Mouse (Mus musculus): ENCODE measurements at regions not wholly inside any gene's neighbourhood (a gene's known extent, or its start where the extent isn't known, plus 50 kb on each side); places are given as distances from the start of the nearest gene placed in this dataset.

DNA sequence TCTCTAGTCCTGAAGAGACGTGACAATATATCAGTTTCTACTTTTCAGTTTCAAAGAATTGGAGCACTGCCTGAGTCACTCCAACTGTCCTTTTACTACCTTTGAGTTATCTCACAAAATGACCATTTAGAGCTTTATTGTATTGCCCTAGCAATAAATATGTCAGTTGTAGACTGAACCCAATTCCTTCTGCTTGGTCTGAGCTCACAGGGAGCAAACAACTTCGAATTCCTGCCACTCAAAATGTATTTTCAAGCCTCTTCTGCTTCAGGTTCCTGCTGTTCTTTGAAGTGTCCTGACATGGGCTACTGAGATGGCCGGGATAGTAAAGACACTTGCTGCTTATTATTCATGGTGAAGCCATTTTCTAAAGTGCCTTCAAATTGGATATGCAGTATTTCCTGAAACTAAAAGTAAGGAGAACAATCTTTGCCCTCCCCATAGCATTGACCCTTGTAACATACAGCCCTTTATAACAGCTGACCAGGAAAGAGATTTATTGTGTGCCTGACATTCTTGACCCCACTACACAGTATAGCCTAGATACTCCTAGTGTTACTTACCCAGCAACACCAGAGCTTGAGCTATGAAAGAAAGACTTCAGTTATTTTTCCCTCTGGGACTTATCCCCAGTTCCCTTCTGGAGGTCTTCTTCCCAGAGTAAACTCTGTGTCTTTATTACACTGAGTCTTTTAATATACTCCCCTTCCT lies 460.9 kb downstream of the Nsun3 start:
- Histone ChIP-seq H3K4me1 (ENCODE audit: control insufficient read depth, insufficient read depth, low read length) (no peaks in the 10 kb centered on the region), H3K27ac (ENCODE audit: low read length) (no peak overlapping the region), H3K4me2 (ENCODE audit: low read depth, low read length) (no peak overlapping the region), H3K9me3 (ENCODE audit: control insufficient read depth, low read length) (no peaks in the 10 kb centered on the region), H3K27me3 (replicated peaks; ENCODE audit: control insufficient read depth, insufficient read depth, low read length) (no peaks in the 10 kb centered on the region), H3K9ac (ENCODE audit: low read depth, low read length) (no peak overlapping the region), H3K36me3 (ENCODE audit: control insufficient read depth, insufficient read depth, low read length) (no peaks in the 10 kb centered on the region), H3K4me3 (ENCODE audit: low read length) (no peak overlapping the region)
- 0 out of 2 replicates have a peak, but pooled peaks have one; percentile 58 for ATAC-seq
- 20% methylated on average over 3 of the region's 3 CpGs for WGBS

DNA sequence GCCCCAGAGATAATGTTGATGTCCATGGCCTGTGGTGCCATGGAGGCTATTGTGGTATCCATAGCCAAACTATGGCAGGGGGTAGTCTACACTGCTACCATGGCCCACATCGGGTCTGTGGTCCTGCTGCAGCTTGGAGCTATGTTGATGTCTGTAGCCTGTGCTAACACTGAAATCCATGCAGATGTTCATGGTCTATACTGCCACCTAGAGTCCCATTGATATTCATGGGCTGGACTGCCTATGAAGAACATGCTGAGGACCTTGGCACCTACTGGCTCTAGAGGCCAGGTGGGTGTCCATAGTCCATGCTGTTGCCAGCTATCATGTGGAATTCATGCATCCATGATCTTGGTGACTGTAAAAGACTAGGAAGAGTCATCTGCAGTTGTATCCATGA lies 463.8 kb downstream of the Nsun3 start:
- ATAC-seq = no peak
- Histone ChIP-seq H3K36me3 (ENCODE audit: control insufficient read depth, insufficient read depth, low read length) (no peaks in the 10 kb centered on the region), H3K4me2 (ENCODE audit: low read depth, low read length) (no peak overlapping the region), H3K9me3 (ENCODE audit: control insufficient read depth, low read length) (no peaks in the 10 kb centered on the region), H3K27ac (ENCODE audit: low read length) (no peak overlapping the region), H3K9ac (ENCODE audit: low read depth, low read length) (no peak overlapping the region), H3K4me3 (ENCODE audit: low read length) (no peak overlapping the region), H3K27me3 (replicated peaks; ENCODE audit: control insufficient read depth, insufficient read depth, low read length) (no peaks in the 10 kb centered on the region), H3K4me1 (ENCODE audit: control insufficient read depth, insufficient read depth, low read length) (no peaks in the 10 kb centered on the region)
- WGBS = 87% methylated on average over 1 of the region's 1 CpGs

DNA sequence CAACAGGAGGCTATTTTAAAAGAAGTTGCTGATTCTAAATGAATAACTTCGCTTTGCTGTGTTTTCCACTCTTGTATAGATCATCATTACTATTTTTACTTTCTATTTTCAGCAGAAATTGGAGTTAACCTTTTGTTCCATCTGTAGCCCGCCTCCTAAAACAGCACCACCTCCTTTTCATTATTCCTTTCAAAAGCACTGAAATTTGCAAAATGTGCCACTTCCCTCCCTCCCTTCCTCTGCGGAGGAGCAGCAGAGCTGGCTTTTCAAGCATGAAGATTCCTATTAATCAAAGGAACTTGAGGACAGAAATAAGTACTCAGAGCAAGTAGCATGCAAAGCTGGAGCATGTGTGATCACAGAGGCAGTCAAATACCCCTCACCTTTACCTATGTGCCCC lies 497.7 kb downstream of the Nsun3 start:
- Histone ChIP-seq H3K27me3 (replicated peaks; ENCODE audit: control insufficient read depth, insufficient read depth, low read length) (no peaks in the 10 kb centered on the region), H3K4me3 (ENCODE audit: low read length) (no peak overlapping the region), H3K4me1 (ENCODE audit: control insufficient read depth, insufficient read depth, low read length) (no peaks in the 10 kb centered on the region), H3K36me3 (ENCODE audit: control insufficient read depth, insufficient read depth, low read length) (no peaks in the 10 kb centered on the region), H3K4me2 (ENCODE audit: low read depth, low read length) (no peak overlapping the region), H3K27ac (ENCODE audit: low read length) (no peak overlapping the region), H3K9me3 (ENCODE audit: control insufficient read depth, low read length) (no peaks in the 10 kb centered on the region), H3K9ac (ENCODE audit: low read depth, low read length) (no peak overlapping the region)
- ATAC-seq = no peak
- WGBS = 71% methylated on average over 3 of the region's 3 CpGs

All from intestine, embryonic 16.5 days (tissue).